Mouse (Mus musculus) kidney, postnatal 25 days (tissue): Measurements from ENCODE around the gene Vpreb1.

Source experiments
- DNase-seq, 2 experiments: peaks; one replicate each; pipeline ENCODE4 v3.0.0; 2021; ENCODE audit warnings: mixed read lengths in 2 of 2

Vpreb1 gene

GRCm38 (mm10) chr16:16855541-16855940, 15.1 kb downstream of the Vpreb1 start:
- DNase-seq = no peak

- DNase-seq = peak; percentile 63 to 85
Observed at GRCm38 (mm10) chr16:16854836-16855235, 15.8 kb downstream of the Vpreb1 start.

- no peak for DNase-seq
Observed at GRCm38 (mm10) chr16:16852411-16852810, 18.2 kb downstream of the Vpreb1 start.

GRCm38 (mm10) chr16:16849196-16849595, 21.4 kb downstream of the Vpreb1 start:
- DNase-seq = no peak

GRCm38 (mm10) chr16:16829671-16830070, 41.0 kb downstream of the Vpreb1 start:
- no peak for DNase-seq

- peak; percentile 57 to 72 for DNase-seq
Observed at GRCm38 (mm10) chr16:16828757-16829615, 41.7 kb downstream of the Vpreb1 start, which contains the start of gene Spag6l. Gene Spag6l, minus strand, starts transcription at chr16:16829456.

GRCm38 (mm10) chr16:16826223-16826622, 44.4 kb downstream of the Vpreb1 start:
- no peak for DNase-seq

- no peak for DNase-seq
Observed at GRCm38 (mm10) chr16:16825476-16825875, 45.2 kb downstream of the Vpreb1 start.
